Mouse (Mus musculus) heart, postnatal 0 days (tissue): ENCODE results near the gene 9830107B12Rik.

ENCODE experiments used
- CTCF ChIP-seq: IDR thresholded peaks from 2 replicates; pipeline ENCODE4 v1.5.1; 2016; ENCODE audit warnings: antibody characterized with exemption, control low read depth, low read depth
- EP300 ChIP-seq: IDR thresholded peaks from 2 replicates; pipeline ENCODE4 v1.6.1; 2016; ENCODE audit warnings: antibody characterized with exemption, low read depth

- TF ChIP-seq CTCF (no peak), EP300 (no peak)
Observed at GRCm38 (mm10) chr17:48095718-48096121, 50.3 kb downstream of the 9830107B12Rik start.
